Mouse (Mus musculus): Measurements from ENCODE around the gene Degs1. TPM values are rescaled to one million over a fixed set of nuclear protein-coding genes. Genes with fewer than 3 reads are reported as not detected.
"Not testable (repeated sequence)": the region's sequence is repeated elsewhere in the genome, so short reads cannot be mapped to it uniquely, and the experiment has no call there.

The Degs1 gene
- polyA plus RNA-seq, 1 experiment, result 34.6 TPM

GRCm38 (mm10) chr1:182296816-182297215 lies 14.2 kb upstream of the Degs1 start:
- Histone ChIP-seq H3K4me3 (ENCODE audit: extremely low read depth, insufficient read depth, insufficient read length) (no peak overlapping the region), H3K36me3 (ENCODE audit: control insufficient read depth, insufficient read depth, low read length) (no peaks in the 10 kb centered on the region), H3K27ac (ENCODE audit: insufficient read depth, low read length) (no peak overlapping the region), H3K4me1 (ENCODE audit: control insufficient read depth, insufficient read depth, insufficient read length) (no peaks in the 10 kb centered on the region), H3K27me3 (ENCODE audit: control insufficient read depth, insufficient read depth, low read length) (no peaks in the 10 kb centered on the region)
- WGBS, result 92% methylated on average over 6 of the region's 6 CpGs
- TF ChIP-seq CTCF (IDR thresholded peaks at IDR 0.05; ENCODE audit: extremely low read depth, insufficient read depth, insufficient read length, insufficient replicate concordance), result no peak
- TF ChIP-seq POLR2A (IDR thresholded peaks at IDR 0.05; ENCODE audit: low read depth, low read length), result no peak
- no peak for DNase-seq (ENCODE audit: low read depth in 1 of 2, low spot score in 2 of 2)

DNA sequence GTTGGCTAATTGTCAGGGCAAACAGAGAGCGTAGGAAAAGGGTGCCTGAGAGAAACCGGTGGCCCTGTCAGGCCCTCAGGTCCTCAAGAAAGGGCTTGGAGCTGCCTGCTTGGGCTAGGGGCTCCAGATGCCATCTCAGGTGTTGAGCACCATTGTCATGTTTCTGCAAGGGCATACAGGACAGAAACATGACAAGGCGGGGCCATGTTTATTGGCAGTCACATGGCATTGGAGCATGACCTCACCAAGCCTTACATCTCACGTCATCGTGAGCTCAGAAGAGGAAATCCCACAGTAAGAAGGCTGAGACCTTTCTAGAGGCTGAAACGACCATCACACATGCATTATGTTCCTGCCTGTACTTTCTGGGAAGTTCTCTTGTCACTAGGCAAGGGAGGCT lies 13.5 kb upstream of the Degs1 start:
- Histone ChIP-seq H3K4me3 (ENCODE audit: extremely low read depth, insufficient read depth, insufficient read length) (no peak overlapping the region), H3K27me3 (ENCODE audit: control insufficient read depth, insufficient read depth, low read length) (no peaks in the 10 kb centered on the region), H3K4me1 (ENCODE audit: control insufficient read depth, insufficient read depth, insufficient read length) (no peaks in the 10 kb centered on the region), H3K36me3 (ENCODE audit: control insufficient read depth, insufficient read depth, low read length) (no peaks in the 10 kb centered on the region), H3K27ac (ENCODE audit: insufficient read depth, low read length) (no peak overlapping the region)
- TF ChIP-seq CTCF (IDR thresholded peaks at IDR 0.05; ENCODE audit: extremely low read depth, insufficient read depth, insufficient read length, insufficient replicate concordance) (no peak), POLR2A (IDR thresholded peaks at IDR 0.05; ENCODE audit: low read depth, low read length) (no peak)
- WGBS, result 84% methylated on average over 6 of the region's 6 CpGs
- DNase-seq (ENCODE audit: low read depth in 1 of 2, low spot score in 2 of 2), result no peak

DNA sequence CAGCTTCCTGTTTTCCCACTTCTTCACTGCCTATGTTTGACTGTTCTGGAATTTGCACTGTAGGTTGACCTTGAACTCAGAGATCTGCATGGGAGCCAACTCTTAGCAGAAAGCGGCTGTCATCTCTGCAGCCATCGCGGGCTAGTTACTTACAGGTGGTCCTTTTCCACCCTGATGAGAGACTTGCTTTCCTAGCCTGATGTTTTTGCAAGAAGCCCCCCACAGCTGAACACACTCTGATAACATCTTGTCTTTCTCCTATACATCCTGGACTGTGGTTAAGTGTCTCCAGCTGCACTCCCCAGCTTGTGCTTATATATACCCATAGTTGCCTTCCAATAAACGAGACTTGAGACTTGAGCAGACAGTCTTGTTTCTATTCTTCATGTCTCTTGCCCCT lies 9.7 kb upstream of the Degs1 start:
- Histone ChIP-seq H3K4me3 (ENCODE audit: extremely low read depth, insufficient read depth, insufficient read length) (no peak overlapping the region), H3K27ac (ENCODE audit: insufficient read depth, low read length) (no peak overlapping the region), H3K36me3 (ENCODE audit: control insufficient read depth, insufficient read depth, low read length) (no peaks in the 10 kb centered on the region), H3K27me3 (ENCODE audit: control insufficient read depth, insufficient read depth, low read length) (no peaks in the 10 kb centered on the region), H3K4me1 (ENCODE audit: control insufficient read depth, insufficient read depth, insufficient read length) (no peaks in the 10 kb centered on the region)
- no peak for DNase-seq (ENCODE audit: low read depth in 1 of 2, low spot score in 2 of 2)
- 76% methylated on average over 4 of the region's 4 CpGs for WGBS
- no peak for TF ChIP-seq CTCF (IDR thresholded peaks at IDR 0.05; ENCODE audit: extremely low read depth, insufficient read depth, insufficient read length, insufficient replicate concordance)
- no peak for TF ChIP-seq POLR2A (IDR thresholded peaks at IDR 0.05; ENCODE audit: low read depth, low read length)

GRCm38 (mm10) chr1:182290741-182291140 lies 8.1 kb upstream of the Degs1 start:
- not testable (repeated sequence) for H3K4me3 ChIP-seq (ENCODE audit: extremely low read depth, insufficient read depth, insufficient read length); H3K27ac ChIP-seq (ENCODE audit: insufficient read depth, low read length); H3K36me3 ChIP-seq (ENCODE audit: control insufficient read depth, insufficient read depth, low read length); H3K27me3 ChIP-seq (ENCODE audit: control insufficient read depth, insufficient read depth, low read length); H3K4me1 ChIP-seq (ENCODE audit: control insufficient read depth, insufficient read depth, insufficient read length); DNase-seq (ENCODE audit: low read depth in 1 of 2, low spot score in 2 of 2)
- 90% methylated on average over 3 of the region's 3 CpGs for WGBS

- 65% methylated on average over 2 of the region's 2 CpGs for WGBS
- H3K4me3 ChIP-seq (ENCODE audit: extremely low read depth, insufficient read depth, insufficient read length), result no peak overlapping the region
- H3K36me3 ChIP-seq (ENCODE audit: control insufficient read depth, insufficient read depth, low read length), result no peaks in the 10 kb centered on the region
- no peaks in the 10 kb centered on the region for H3K4me1 ChIP-seq (ENCODE audit: control insufficient read depth, insufficient read depth, insufficient read length)
- H3K27me3 ChIP-seq (ENCODE audit: control insufficient read depth, insufficient read depth, low read length), result no peaks in the 10 kb centered on the region
- TF ChIP-seq CTCF (IDR thresholded peaks at IDR 0.05; ENCODE audit: extremely low read depth, insufficient read depth, insufficient read length, insufficient replicate concordance) (no peak), POLR2A (IDR thresholded peaks at IDR 0.05; ENCODE audit: low read depth, low read length) (no peak)
- DNase-seq (ENCODE audit: low read depth in 1 of 2, low spot score in 2 of 2), result no peak
- H3K27ac ChIP-seq (ENCODE audit: insufficient read depth, low read length), result no peak overlapping the region
Observed at GRCm38 (mm10) chr1:182289781-182290180, 7.2 kb upstream of the Degs1 start.

DNA sequence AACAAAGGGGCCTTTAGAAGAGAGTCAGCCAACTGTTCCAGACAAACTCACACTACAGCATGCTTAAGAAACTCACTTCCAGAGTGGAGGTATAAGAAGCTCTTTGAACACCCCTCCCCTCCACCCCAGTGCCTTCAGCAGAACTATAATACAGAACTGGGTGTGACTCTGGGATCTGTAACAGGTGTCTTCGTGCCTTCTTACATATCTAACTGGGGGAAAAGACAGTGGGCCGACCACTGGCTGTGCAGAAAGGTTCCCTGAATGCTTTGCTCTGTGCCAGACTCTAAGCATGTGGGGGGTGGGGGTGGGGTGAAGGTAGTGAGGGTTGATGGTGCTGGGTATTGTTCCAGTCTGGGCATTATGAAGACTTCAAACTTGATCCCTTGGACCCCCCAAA lies 6.0 kb upstream of the Degs1 start:
- TF ChIP-seq CTCF (IDR thresholded peaks at IDR 0.05; ENCODE audit: extremely low read depth, insufficient read depth, insufficient read length, insufficient replicate concordance) (no peak), POLR2A (IDR thresholded peaks at IDR 0.05; ENCODE audit: low read depth, low read length) (no peak)
- Histone ChIP-seq H3K27ac (ENCODE audit: insufficient read depth, low read length) (no peak overlapping the region), H3K27me3 (ENCODE audit: control insufficient read depth, insufficient read depth, low read length) (no peaks in the 10 kb centered on the region), H3K4me1 (ENCODE audit: control insufficient read depth, insufficient read depth, insufficient read length) (no peaks in the 10 kb centered on the region), H3K4me3 (ENCODE audit: extremely low read depth, insufficient read depth, insufficient read length) (no peak overlapping the region), H3K36me3 (ENCODE audit: control insufficient read depth, insufficient read depth, low read length) (no peaks in the 10 kb centered on the region)
- DNase-seq (ENCODE audit: low read depth in 1 of 2, low spot score in 2 of 2), result no peak
- 71% methylated on average over 2 of the region's 2 CpGs for WGBS

DNA sequence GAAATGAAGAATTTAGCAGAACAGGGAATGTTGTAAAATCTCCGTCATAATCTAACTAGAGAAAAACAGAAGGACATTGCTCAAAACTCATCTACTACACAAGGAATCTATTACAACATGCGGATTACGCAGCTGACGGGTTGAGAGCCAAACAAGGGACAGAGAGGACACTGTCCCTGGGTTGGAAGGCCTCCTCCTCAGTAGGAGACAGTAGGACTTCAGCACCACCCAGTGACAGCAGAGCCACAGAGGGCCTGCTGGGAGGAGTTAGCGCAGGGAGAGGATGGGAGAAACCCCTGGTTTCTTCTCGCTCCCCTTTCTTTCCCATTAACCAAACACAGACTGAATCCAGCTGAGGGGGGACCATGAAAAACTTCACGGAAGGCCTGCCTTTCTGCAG lies 5.2 kb upstream of the Degs1 start:
- 89% methylated on average over 7 of the region's 7 CpGs for WGBS
- Histone ChIP-seq H3K36me3 (ENCODE audit: control insufficient read depth, insufficient read depth, low read length) (no peaks in the 10 kb centered on the region), H3K4me1 (ENCODE audit: control insufficient read depth, insufficient read depth, insufficient read length) (peaks cover 5% of the 10 kb centered on the region; the same call in 1 of the 2 replicates), H3K27ac (ENCODE audit: insufficient read depth, low read length) (no peak overlapping the region), H3K4me3 (ENCODE audit: extremely low read depth, insufficient read depth, insufficient read length) (no peak overlapping the region), H3K27me3 (ENCODE audit: control insufficient read depth, insufficient read depth, low read length) (no peaks in the 10 kb centered on the region)
- no peak for TF ChIP-seq POLR2A (IDR thresholded peaks at IDR 0.05; ENCODE audit: low read depth, low read length)
- TF ChIP-seq CTCF (IDR thresholded peaks at IDR 0.05; ENCODE audit: extremely low read depth, insufficient read depth, insufficient read length, insufficient replicate concordance), result no peak
- no peak for DNase-seq (ENCODE audit: low read depth in 1 of 2, low spot score in 2 of 2)

All from spleen, adult 2 months (tissue).